Mouse (Mus musculus): ENCODE results near the gene Crb3.

Crb3 gene

GRCm38 (mm10) chr17:57108040-57108665 lies 49.2 kb downstream of the Crb3 start:
- no peak for DNase-seq

GRCm38 (mm10) chr17:57108666-57109171 lies 49.8 kb downstream of the Crb3 start:
- no peak for DNase-seq

GRCm38 (mm10) chr17:57110005-57110404 lies 51.1 kb downstream of the Crb3 start:
- DNase-seq = no peak

GRCm38 (mm10) chr17:57112768-57113474 lies 54.0 kb downstream of the Crb3 start:
- no peak for DNase-seq

Data from kidney, postnatal 10 days (tissue).